Mouse (Mus musculus) liver, adult 2 months (tissue): Measurements from ENCODE around the gene Gm12184. TPM values are rescaled to one million over a fixed set of nuclear protein-coding genes. Genes with fewer than 3 reads are reported as not detected.

ENCODE experiments used
- DNase-seq: peaks from one replicate; pipeline ENCODE4 v3.0.0-alpha.2; 2011; ENCODE audit warnings: low read depth, low spot score; ENCODE audit errors: extremely low read depth
- H3K27ac ChIP-seq: fragments of 200-500 bp; replicated peaks from 2 replicates; pipeline ENCODE4 v1.5.1; 2012; ENCODE audit warnings: low read depth, mild to moderate bottlenecking, control low read depth, inconsistent platforms, low read length; ENCODE audit not compliant: insufficient read depth
- H3K27me3 ChIP-seq: fragments of 200-500 bp; 2 replicates; pipeline ENCODE4 v1.6.1; 2012; ENCODE audit warnings: mild to moderate bottlenecking, moderate library complexity, low read length, inconsistent platforms; ENCODE audit not compliant: control insufficient read depth, insufficient read depth
- H3K36me3 ChIP-seq: fragments of 200-500 bp; 2 replicates; pipeline ENCODE4 v1.6.1; 2012; ENCODE audit warnings: low read length, inconsistent platforms; ENCODE audit not compliant: control insufficient read depth, insufficient read depth
- H3K4me1 ChIP-seq: fragments of 200-500 bp; 2 replicates; pipeline ENCODE4 v1.6.1; 2011; ENCODE audit warnings: low read length; ENCODE audit not compliant: control insufficient read depth, insufficient read depth
- H3K4me3 ChIP-seq: fragments of 200-500 bp; 2 replicates; pipeline ENCODE4 v1.5.1; 2011; ENCODE audit warnings: low read depth, mild to moderate bottlenecking, control low read depth, low read length, moderate library complexity; ENCODE audit not compliant: insufficient read depth
- H3K79me2 ChIP-seq: fragments of 200-500 bp; 2 replicates; pipeline ENCODE4 v1.6.1; 2012; ENCODE audit warnings: inconsistent platforms, mild to moderate bottlenecking, low read length, moderate library complexity; ENCODE audit not compliant: control insufficient read depth, insufficient read depth
- H3K9ac ChIP-seq: fragments of 200-500 bp; 2 replicates; pipeline ENCODE4 v1.6.1; 2012; ENCODE audit warnings: low read depth, mild to moderate bottlenecking, control low read depth, inconsistent platforms, low read length
- CTCF ChIP-seq: fragments of 200-500 bp; IDR thresholded peaks from 2 replicates; pipeline ENCODE4 v1.5.1; 2011; ENCODE audit warnings: low read depth, low read length, control low read depth
- POLR2A ChIP-seq: fragments of 200-500 bp; IDR thresholded peaks from 2 replicates; pipeline ENCODE4 v1.6.1; 2011; ENCODE audit warnings: low read length, control low read depth; ENCODE audit not compliant: insufficient read depth; ENCODE audit errors: extremely low read depth
- WGBS: fragments of 180-500 bp; shearing (Covaris S2); methylation state at CpG from one replicate; pipeline ENCODE4 v1.1.7; 2018; 5-methylcytosine and 5-hydroxymethylcytosine counted together
- polyA plus RNA-seq: library from polyadenylated mRNA; depleted of rRNA; stranded (reverse); fragments of >200 nt; gene quantifications from 2 replicates; pipeline ENCODE4 v1.2.3, GENCODE M21; 2012
- total RNA-seq: library from RNA; depleted of rRNA; stranded (reverse); fragments of >200 nt; gene quantifications from 2 replicates; pipeline ENCODE4 v1.2.3, GENCODE M21; 2014

Gm12184 gene
- total and polyA plus RNA-seq, 2 experiments = 1.5 to 5.5 TPM

GRCm38 (mm10) chr11:48817794-48818193 is 8.7 kb downstream of the Gm12184 start:
- no peak overlapping the region; the same call in 1 of the 2 replicates for H3K9ac ChIP-seq
- H3K4me1 ChIP-seq = peaks cover 28% of the 10 kb centered on the region
- H3K27me3 ChIP-seq = no peaks in the 10 kb centered on the region
- no peaks in the 10 kb centered on the region for H3K36me3 ChIP-seq
- peaks cover 9% of the 10 kb centered on the region for H3K79me2 ChIP-seq
- peak overlapping the region; percentile 81 for H3K27ac ChIP-seq
- peak overlapping the region; percentile 70 for H3K4me3 ChIP-seq
- 3% methylated on average over 9 of the region's 9 CpGs for WGBS
- TF ChIP-seq CTCF = no peak
- TF ChIP-seq POLR2A = no peak
- no peak for DNase-seq

DNA sequence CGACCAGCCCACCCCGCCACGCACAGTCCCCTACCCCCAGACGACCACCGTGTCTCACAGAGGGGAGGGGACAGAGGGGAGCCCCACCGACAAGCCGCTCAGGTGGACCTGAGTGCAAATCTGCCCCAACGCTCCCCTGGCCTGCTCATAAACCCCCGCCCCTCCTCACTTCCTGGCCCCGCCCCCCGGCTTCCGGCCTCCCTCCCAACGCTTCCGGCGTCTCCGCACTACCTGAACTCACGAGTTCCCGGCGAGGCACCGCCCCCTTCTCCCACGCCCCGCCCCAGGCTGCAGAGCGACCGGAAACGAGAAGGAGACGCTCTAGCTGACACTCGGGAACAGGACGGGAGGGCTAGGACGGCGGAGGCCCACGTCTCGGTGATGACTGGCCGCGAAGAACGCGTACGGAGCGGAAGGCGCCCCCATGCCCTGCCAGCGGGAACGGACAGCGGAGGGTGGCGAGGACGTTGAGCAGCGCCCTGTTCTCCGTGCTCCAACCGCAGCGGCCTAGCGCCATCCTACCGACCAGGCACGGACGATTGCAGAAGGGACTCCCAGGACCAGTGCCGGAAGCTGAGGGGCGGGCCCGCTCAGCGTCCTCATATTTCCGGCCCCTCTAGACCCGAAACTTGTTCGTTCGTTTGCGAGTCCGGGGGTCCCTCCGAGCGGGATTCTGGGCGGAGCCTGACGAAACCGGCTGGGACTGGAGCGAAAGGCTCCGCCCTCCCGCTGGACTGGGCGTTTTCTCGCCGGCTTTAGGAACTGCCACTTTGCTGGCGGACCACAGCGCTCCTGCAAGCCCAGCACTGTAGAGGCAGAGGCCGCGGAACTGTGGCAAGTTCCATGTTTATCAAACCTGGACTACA is 9.4 kb downstream of the Gm12184 start, which contains the start of gene Trim41:
Gene Trim41, minus strand, starts transcription at position 554 of the 866 bp plus-strand sequence.
- H3K27me3 ChIP-seq = no peaks in the 10 kb centered on the region
- WGBS = under 1% methylated on average over 77 of the region's 77 CpGs
- H3K36me3 ChIP-seq = peaks cover 3% of the 10 kb centered on the region
- peak; percentile 93 for DNase-seq
- peaks cover 13% of the 10 kb centered on the region for H3K79me2 ChIP-seq
- H3K27ac ChIP-seq = peak within 1 kb of the TSS; percentile 81
- H3K4me3 ChIP-seq = peak within 1 kb of the TSS; percentile 81
- peak; percentile 93 for TF ChIP-seq POLR2A
- TF ChIP-seq CTCF = no peak
- peak within 1 kb of the TSS; percentile 84 for H3K9ac ChIP-seq
- peaks cover 28% of the 10 kb centered on the region for H3K4me1 ChIP-seq

- peak overlapping the region; percentile 36; the same call in 1 of the 2 replicates for H3K27ac ChIP-seq
- H3K36me3 ChIP-seq = peaks cover 10% of the 10 kb centered on the region
- peaks cover 28% of the 10 kb centered on the region for H3K4me1 ChIP-seq
- no peak for DNase-seq
- 3% methylated on average over 23 of the region's 23 CpGs for WGBS
- peak overlapping the region; percentile 84 for H3K9ac ChIP-seq
- H3K79me2 ChIP-seq = peaks cover 13% of the 10 kb centered on the region
- H3K4me3 ChIP-seq = peak overlapping the region; percentile 81
- TF ChIP-seq POLR2A (no peak), CTCF (no peak)
- H3K27me3 ChIP-seq = no peaks in the 10 kb centered on the region
These were observed 10.1 kb downstream of the Gm12184 start for GRCm38 (mm10) chr11:48816281-48816781.

GRCm38 (mm10) chr11:48815851-48816250 is 10.6 kb downstream of the Gm12184 start:
- DNase-seq = no peak
- H3K36me3 ChIP-seq = peaks cover 15% of the 10 kb centered on the region
- peaks cover 13% of the 10 kb centered on the region for H3K79me2 ChIP-seq
- 61% methylated on average over 16 of the region's 16 CpGs for WGBS
- peaks cover 28% of the 10 kb centered on the region for H3K4me1 ChIP-seq
- peak overlapping the region; percentile 14; the same call in 1 of the 2 replicates for H3K27ac ChIP-seq
- H3K4me3 ChIP-seq = peak overlapping the region; percentile 81
- TF ChIP-seq POLR2A (no peak), CTCF (no peak)
- H3K27me3 ChIP-seq = no peaks in the 10 kb centered on the region
- peak overlapping the region; percentile 84 for H3K9ac ChIP-seq

DNA sequence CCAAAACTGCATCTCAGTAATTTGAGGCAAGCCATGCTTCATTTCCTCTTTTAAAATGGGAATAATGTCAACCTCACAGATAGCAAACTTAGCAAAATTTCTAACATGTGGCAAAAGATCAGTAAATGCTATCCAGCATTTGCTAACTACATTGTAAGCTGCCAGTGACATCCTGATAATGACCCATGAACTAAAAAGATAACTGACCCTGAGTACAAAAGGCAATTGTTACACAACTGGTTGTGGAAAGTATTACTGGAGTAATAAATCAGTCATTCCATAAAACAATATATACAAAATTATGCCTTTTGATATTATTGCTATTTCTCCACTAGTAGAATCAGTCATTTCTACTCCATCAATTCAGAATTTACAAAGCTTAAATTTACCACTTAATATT is 12.7 kb downstream of the Gm12184 start:
- Histone ChIP-seq H3K36me3 (peaks cover 29% of the 10 kb centered on the region), H3K9ac (no peak overlapping the region), H3K4me1 (peaks cover 24% of the 10 kb centered on the region), H3K27me3 (no peaks in the 10 kb centered on the region), H3K79me2 (peaks cover 13% of the 10 kb centered on the region), H3K4me3 (no peak overlapping the region; the same call in 1 of the 2 replicates), H3K27ac (peak overlapping the region; percentile 65)
- TF ChIP-seq CTCF = no peak
- DNase-seq = peak; percentile 91

GRCm38 (mm10) chr11:48810142-48810541 is 16.3 kb downstream of the Gm12184 start:
- H3K9ac ChIP-seq = no peak overlapping the region
- peaks cover 6% of the 10 kb centered on the region; the same call in 1 of the 2 replicates for H3K79me2 ChIP-seq
- no peak overlapping the region for H3K27ac ChIP-seq
- WGBS = 60% methylated on average over 2 of the region's 2 CpGs
- no peak overlapping the region for H3K4me3 ChIP-seq
- H3K36me3 ChIP-seq = peaks cover 54% of the 10 kb centered on the region
- TF ChIP-seq CTCF (no peak), POLR2A (no peak)
- no peak for DNase-seq
- H3K4me1 ChIP-seq = peaks cover 16% of the 10 kb centered on the region
- no peaks in the 10 kb centered on the region for H3K27me3 ChIP-seq
